Mouse (Mus musculus) G1E (cell line): ENCODE measurements around the gene Dhx29.

Source experiments
- CTCF ChIP-seq: IDR thresholded peaks from 2 replicates; pipeline ENCODE4 v1.5.1; 2012; ENCODE audit warnings: low read depth, low read length, inconsistent platforms, mixed read lengths
- GATA1 ChIP-seq: IDR thresholded peaks from 2 replicates; pipeline ENCODE4 v1.6.1; 2012; ENCODE audit warnings: borderline replicate concordance, low read length, inconsistent platforms, mixed read lengths
- GATA2 ChIP-seq: IDR thresholded peaks from 2 replicates; pipeline ENCODE4 v1.6.1; 2012; ENCODE audit warnings: low read depth, low read length, inconsistent platforms, borderline replicate concordance
- POLR2AphosphoS5 ChIP-seq: IDR thresholded peaks from 2 replicates; pipeline ENCODE4 v1.6.1; 2012; ENCODE audit warnings: low read depth, low read length, inconsistent platforms; ENCODE audit not compliant: insufficient replicate concordance

DNA sequence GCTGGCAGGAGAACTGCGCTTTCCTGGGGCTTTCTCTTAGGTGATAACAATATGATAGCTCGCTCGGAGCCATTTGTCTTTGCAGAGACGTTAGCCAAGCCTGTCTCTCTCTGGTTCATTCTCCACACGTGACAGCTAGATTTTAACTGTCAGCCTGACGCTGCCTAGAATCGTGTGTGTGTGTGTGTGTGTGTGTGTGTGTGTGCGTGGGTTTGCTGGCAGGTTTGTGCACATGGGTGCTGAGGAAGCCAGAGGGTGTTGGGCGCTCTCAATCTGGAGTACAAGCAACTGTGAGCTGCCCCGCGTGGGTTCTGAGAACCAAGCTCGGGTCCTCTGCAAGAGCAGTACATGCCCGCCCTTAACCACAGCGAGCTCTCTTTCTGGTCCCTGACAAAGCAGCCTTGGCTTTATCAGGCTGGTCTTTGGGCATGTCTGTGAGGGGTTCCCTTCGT lies 14.7 kb downstream of the Dhx29 start:
- TF ChIP-seq CTCF (no peak), GATA1 (no peak), POLR2AphosphoS5 (no peak), GATA2 (no peak)
